Mouse (Mus musculus) forebrain, postnatal 0 days (tissue): ENCODE data around the gene Xrcc4. TPM values are rescaled to one million over a fixed set of nuclear protein-coding genes. Genes with fewer than 3 reads are reported as not detected.
A peak's percentile ranks its signal among the peaks of the same experiment; 100 is the strongest.

Source experiments
- ATAC-seq: fragments of 200-750 bp; cut with Nextera tagmentation; 2 replicates; pipeline ENCODE4 v1.8.0; 2017; ENCODE audit warnings: mild to moderate bottlenecking, moderate library complexity
- DNase-seq: peaks from one replicate; pipeline ENCODE4 v3.0.0-alpha.2; 2015
- H3K27ac ChIP-seq: fragments of 300-500 bp; sonication (generic); 2 replicates; pipeline ENCODE4 v1.5.1; 2014; ENCODE audit warnings: low read depth, mild to moderate bottlenecking, antibody characterized with exemption, low read length, moderate library complexity, mixed read lengths
- H3K27me3 ChIP-seq: fragments of 300-500 bp; sonication (generic); 2 replicates; pipeline ENCODE4 v1.6.1; 2014; ENCODE audit warnings: mild to moderate bottlenecking, low read length, mixed read lengths; ENCODE audit not compliant: insufficient read depth
- H3K36me3 ChIP-seq: fragments of 300-500 bp; sonication (generic); 2 replicates; pipeline ENCODE4 v1.6.1; 2014; ENCODE audit warnings: mild to moderate bottlenecking, moderate library complexity; ENCODE audit not compliant: insufficient read depth
- H3K4me1 ChIP-seq: fragments of 300-500 bp; sonication (generic); 2 replicates; pipeline ENCODE4 v1.6.1; 2014; ENCODE audit warnings: antibody characterized with exemption; ENCODE audit not compliant: insufficient read depth
- H3K4me2 ChIP-seq: fragments of 300-500 bp; sonication (generic); 2 replicates; pipeline ENCODE4 v1.6.1; 2014; ENCODE audit warnings: low read depth, mild to moderate bottlenecking, moderate library complexity
- H3K4me3 ChIP-seq: fragments of 300-500 bp; sonication (generic); 2 replicates; pipeline ENCODE4 v1.5.1; 2014; ENCODE audit warnings: low read depth, low read length, mixed read lengths
- H3K9ac ChIP-seq: fragments of 300-500 bp; sonication (generic); 2 replicates; pipeline ENCODE4 v1.6.1; 2014; ENCODE audit warnings: mild to moderate bottlenecking
- H3K9me3 ChIP-seq: fragments of 300-500 bp; sonication (generic); 2 replicates; pipeline ENCODE4 v1.6.1; 2016; ENCODE audit warnings: low read length
- CTCF ChIP-seq: sonication (generic); IDR thresholded peaks from 2 replicates; pipeline ENCODE4 v1.5.1; 2016; ENCODE audit warnings: antibody characterized with exemption, control low read depth, low read depth
- WGBS: fragments of 180-500 bp; shearing (Covaris S2); extraction: QIAGEN DNeasy Blood & Tissue Kit; methylation state at CpG from one replicate; pipeline ENCODE4 v1.1.7; 2014; 5-methylcytosine and 5-hydroxymethylcytosine counted together
- polyA plus RNA-seq: library from polyadenylated mRNA; unstranded; fragments of >200 nt; fragmentation: Nextera tagmentation; extraction: Ambion mirVana; gene quantifications from 2 replicates; pipeline ENCODE4 v1.2.1, GENCODE M21; 2015
- total RNA-seq: library from RNA; depleted of rRNA; stranded (reverse); fragments of >200 nt; gene quantifications from 2 replicates; pipeline ENCODE4 v1.2.3, GENCODE M21; 2014

Xrcc4 gene
- total and polyA plus RNA-seq, 2 experiments from 2014 or later: 19.0 to 24.0 TPM

DNA sequence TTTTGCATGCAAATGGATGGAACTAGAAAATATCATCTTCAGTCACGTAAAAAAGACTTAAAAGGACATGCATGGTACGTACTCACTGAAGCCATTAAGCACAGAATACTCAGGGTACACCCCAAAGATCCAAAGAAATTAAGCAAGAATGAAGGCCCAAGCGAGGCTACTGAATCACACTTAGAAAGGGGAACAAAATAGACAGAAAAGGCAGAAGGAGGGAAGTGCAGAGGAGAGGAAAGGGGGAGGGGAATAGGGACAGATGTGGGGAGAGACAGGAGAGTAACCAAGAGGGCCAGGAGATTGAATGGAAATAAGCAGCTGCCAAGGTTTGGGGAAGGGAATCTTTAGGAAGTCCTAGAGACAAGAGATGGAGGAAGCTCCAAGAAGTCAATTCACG lies 197.3 kb downstream of the Xrcc4 start:
- Histone ChIP-seq H3K36me3 (no peaks in the 10 kb centered on the region), H3K27ac (no peak overlapping the region), H3K27me3 (no peaks in the 10 kb centered on the region), H3K4me2 (no peak overlapping the region), H3K4me1 (no peaks in the 10 kb centered on the region), H3K4me3 (no peak overlapping the region), H3K9ac (no peak overlapping the region), H3K9me3 (no peaks in the 10 kb centered on the region)
- DNase-seq: no peak
- ATAC-seq: no peak
- WGBS: 94% methylated on average over 4 of the region's 4 CpGs
- no peak for TF ChIP-seq CTCF

GRCm38 (mm10) chr13:89890159-89890558 lies 199.2 kb downstream of the Xrcc4 start:
- WGBS: 98% methylated on average over 1 of the region's 1 CpGs
- no peak for TF ChIP-seq CTCF

GRCm38 (mm10) chr13:89889074-89889473 lies 200.3 kb downstream of the Xrcc4 start:
- no peak for TF ChIP-seq CTCF

More at GRCm38 (mm10) chr13:89890159-89890558, 199.2 kb downstream of the Xrcc4 start:
- Histone ChIP-seq H3K4me1 (no peaks in the 10 kb centered on the region), H3K27ac (no peak overlapping the region), H3K9ac (no peak overlapping the region), H3K9me3 (no peaks in the 10 kb centered on the region), H3K4me3 (no peak overlapping the region), H3K36me3 (no peaks in the 10 kb centered on the region), H3K27me3 (no peaks in the 10 kb centered on the region), H3K4me2 (no peak overlapping the region)
- DNase-seq (no peak), ATAC-seq (no peak)

DNA sequence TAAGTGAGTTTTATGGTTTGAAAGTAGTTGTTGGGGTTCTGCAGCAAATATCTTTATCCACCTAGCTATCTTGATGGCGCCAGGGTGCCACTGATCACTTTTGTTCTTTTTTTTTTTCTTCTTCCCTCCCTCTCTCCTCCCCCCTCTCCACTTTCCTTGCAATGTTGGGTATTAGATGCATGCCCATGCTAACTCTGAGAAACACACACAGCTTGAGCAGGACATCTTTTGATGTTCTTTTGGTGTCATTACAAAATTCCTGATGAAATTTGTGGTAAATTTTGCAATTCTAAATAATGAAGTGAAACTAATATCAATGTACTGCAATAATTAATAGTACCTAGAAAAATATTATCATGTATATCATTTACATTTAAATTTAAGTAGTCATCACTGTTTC lies 205.9 kb downstream of the Xrcc4 start:
- Histone ChIP-seq H3K27ac (no peak overlapping the region), H3K4me3 (no peak overlapping the region), H3K9ac (no peak overlapping the region), H3K4me2 (no peak overlapping the region), H3K36me3 (no peaks in the 10 kb centered on the region), H3K27me3 (no peaks in the 10 kb centered on the region), H3K9me3 (no peaks in the 10 kb centered on the region), H3K4me1 (peaks cover 5% of the 10 kb centered on the region; the same call in 1 of the 2 replicates)
- 82% methylated on average over 1 of the region's 1 CpGs for WGBS
- no peak for TF ChIP-seq CTCF
- ATAC-seq (no peak), DNase-seq (no peak)

More at GRCm38 (mm10) chr13:89889074-89889473, 200.3 kb downstream of the Xrcc4 start:
- WGBS: 57% methylated on average over 5 of the region's 5 CpGs
- H3K27me3 ChIP-seq: no peaks in the 10 kb centered on the region
- H3K9me3 ChIP-seq: no peaks in the 10 kb centered on the region
- H3K4me3 ChIP-seq: no peak overlapping the region
- no peak overlapping the region for H3K9ac ChIP-seq
- no peak overlapping the region for H3K27ac ChIP-seq
- no peaks in the 10 kb centered on the region for H3K36me3 ChIP-seq
- no peak for ATAC-seq
- H3K4me1 ChIP-seq: no peaks in the 10 kb centered on the region
- no peak for DNase-seq
- no peak overlapping the region for H3K4me2 ChIP-seq

DNA sequence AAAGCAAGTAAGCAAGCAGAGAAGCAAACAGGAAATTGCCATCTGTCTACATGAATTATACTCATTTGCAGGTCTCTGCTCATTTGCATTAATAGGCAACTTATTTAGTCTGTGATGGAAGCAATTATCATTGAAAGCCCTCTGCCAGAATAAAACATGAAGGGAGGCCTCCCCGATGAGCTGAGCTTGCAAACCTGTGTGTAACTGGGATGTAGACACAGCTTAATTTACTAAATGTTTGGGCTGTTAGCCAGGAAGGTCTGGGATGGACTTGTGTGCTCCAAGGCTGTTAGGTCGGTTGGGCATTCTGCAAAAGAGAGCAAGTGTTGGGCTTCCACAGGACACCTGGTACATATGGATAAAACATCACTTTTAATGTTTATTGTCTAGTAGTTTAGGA lies 208.1 kb downstream of the Xrcc4 start:
- WGBS: 11% methylated on average over 2 of the region's 2 CpGs
- DNase-seq (peak; percentile 29), ATAC-seq (peak; percentile 30; the same call in 1 of the 2 replicates)
- Histone ChIP-seq H3K9ac (no peak overlapping the region), H3K4me3 (no peak overlapping the region), H3K9me3 (no peaks in the 10 kb centered on the region), H3K36me3 (no peaks in the 10 kb centered on the region), H3K4me1 (peaks cover 11% of the 10 kb centered on the region; the same call in 1 of the 2 replicates), H3K4me2 (no peak overlapping the region), H3K27ac (no peak overlapping the region), H3K27me3 (no peaks in the 10 kb centered on the region)
- TF ChIP-seq CTCF: no peak

DNA sequence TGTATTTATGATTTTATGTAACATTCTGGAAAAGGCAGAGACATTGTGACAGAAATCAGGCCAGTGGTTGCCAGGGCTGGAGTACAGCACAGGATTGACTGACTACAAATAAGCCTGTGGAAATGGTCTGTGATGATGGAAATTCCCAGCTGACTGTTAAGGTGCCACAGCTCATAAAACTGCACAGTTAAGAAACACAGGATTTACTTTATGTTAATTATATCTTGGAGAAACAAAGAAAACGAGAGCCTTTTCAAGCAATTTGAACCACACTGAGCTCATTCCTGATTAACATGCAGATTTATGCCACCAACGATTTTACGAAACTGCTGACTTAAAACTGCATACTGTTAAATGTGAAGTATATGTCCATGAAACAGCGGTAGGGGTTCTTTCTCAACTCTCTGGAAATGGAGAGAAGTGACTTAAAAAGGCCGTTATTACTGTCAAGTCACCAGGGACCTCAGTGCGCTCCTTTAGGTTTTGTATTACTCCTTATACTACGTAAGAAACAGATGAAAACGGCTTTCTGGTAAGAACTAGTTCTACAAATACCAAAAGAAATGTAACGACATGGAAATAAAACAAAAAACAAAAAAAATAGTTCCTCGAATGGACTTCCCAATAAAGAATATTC lies 210.5 kb downstream of the Xrcc4 start:
- Histone ChIP-seq H3K27me3 (no peaks in the 10 kb centered on the region), H3K4me2 (peak overlapping the region; percentile 8; the same call in 1 of the 2 replicates), H3K27ac (0 out of 2 replicates have a peak overlapping the region, but pooled peaks have one; percentile 9), H3K36me3 (no peaks in the 10 kb centered on the region), H3K4me1 (peaks cover 11% of the 10 kb centered on the region; the same call in 1 of the 2 replicates), H3K9ac (0 out of 2 replicates have a peak overlapping the region, but pooled peaks have one; percentile 31), H3K9me3 (no peaks in the 10 kb centered on the region), H3K4me3 (peak overlapping the region; percentile 16)
- no peak for TF ChIP-seq CTCF
- DNase-seq: peak; percentile 52
- ATAC-seq: peak; percentile 85
- WGBS: 32% methylated on average over 10 of the region's 10 CpGs

DNA sequence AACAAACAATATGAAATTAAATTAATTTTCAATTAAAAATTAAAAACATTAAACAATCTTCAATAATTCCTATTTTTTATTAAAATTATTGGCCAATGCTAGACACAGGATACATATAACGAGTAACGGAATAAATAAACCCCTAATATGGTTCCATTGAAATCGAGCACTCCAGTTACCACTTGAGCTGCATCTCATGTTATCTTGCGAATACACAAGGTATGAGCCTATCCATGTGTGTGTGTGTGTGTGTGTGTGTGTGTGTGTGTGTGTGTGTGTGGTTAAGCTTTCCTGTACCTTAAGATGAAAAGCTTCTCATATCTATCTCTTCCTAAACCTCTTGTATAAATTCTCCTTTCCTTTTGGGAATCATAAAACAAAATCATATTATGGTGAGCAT lies 213.9 kb downstream of the Xrcc4 start:
- no peaks in the 10 kb centered on the region for H3K9me3 ChIP-seq
- ATAC-seq (no peak), DNase-seq (no peak)
- no peak for TF ChIP-seq CTCF
- no peaks in the 10 kb centered on the region for H3K27me3 ChIP-seq
- no peak overlapping the region for H3K4me3 ChIP-seq
- H3K27ac ChIP-seq: no peak overlapping the region
- H3K36me3 ChIP-seq: no peaks in the 10 kb centered on the region
- H3K4me2 ChIP-seq: no peak overlapping the region
- H3K4me1 ChIP-seq: peaks cover 11% of the 10 kb centered on the region; the same call in 1 of the 2 replicates
- no peak overlapping the region for H3K9ac ChIP-seq
- WGBS: 92% methylated on average over 4 of the region's 4 CpGs
